Mouse (Mus musculus) heart, embryonic 10.5 days (tissue): Measurements from ENCODE around the gene St8sia4. TPM values are rescaled to one million over a fixed set of nuclear protein-coding genes. Genes with fewer than 3 reads are reported as not detected.
"Not testable (repeated sequence)": the region's sequence is repeated elsewhere in the genome, so short reads cannot be mapped to it uniquely, and the experiment has no call there.

ENCODE experiments used
- DNase-seq: peaks from one replicate; pipeline ENCODE4 v3.0.0-alpha.2; 2017; ENCODE audit warnings: low spot score
- H3K27ac ChIP-seq: fragments of 300-500 bp; sonication (generic); 2 replicates; pipeline ENCODE4 v1.5.1; 2016; ENCODE audit warnings: mild to moderate bottlenecking
- H3K27me3 ChIP-seq: fragments of 300-500 bp; sonication (generic); 2 replicates; pipeline ENCODE4 v1.6.1; 2016; ENCODE audit warnings: mild to moderate bottlenecking; ENCODE audit not compliant: poor library complexity, insufficient read depth, severe bottlenecking
- H3K36me3 ChIP-seq: fragments of 300-500 bp; sonication (generic); 2 replicates; pipeline ENCODE4 v1.6.1; 2016; ENCODE audit warnings: mild to moderate bottlenecking, moderate library complexity
- H3K4me1 ChIP-seq: fragments of 300-500 bp; sonication (generic); 2 replicates; pipeline ENCODE4 v1.6.1; 2016; ENCODE audit warnings: mild to moderate bottlenecking
- H3K4me3 ChIP-seq: fragments of 300-500 bp; sonication (generic); 2 replicates; pipeline ENCODE4 v1.5.1; 2016; ENCODE audit warnings: mild to moderate bottlenecking, moderate library complexity
- H3K9me3 ChIP-seq: fragments of 300-500 bp; sonication (generic); 2 replicates; pipeline ENCODE4 v1.6.1; 2016; ENCODE audit warnings: mild to moderate bottlenecking, moderate library complexity
- WGBS: fragments of 180-500 bp; shearing (Covaris S2); methylation state at CpG from one replicate; pipeline ENCODE4 v1.1.7; 2016; 5-methylcytosine and 5-hydroxymethylcytosine counted together
- polyA plus RNA-seq: library from polyadenylated mRNA; unstranded; fragments of >200 nt; fragmentation: Nextera tagmentation; extraction: Ambion mirVana; gene quantifications from 2 replicates; pipeline ENCODE4 v1.2.1, GENCODE M21; 2016

St8sia4 gene
- polyA plus RNA-seq, 1 experiment from 2014 or later = 2.1 TPM

GRCm38 (mm10) chr1:95582264-95582663 is 85.1 kb downstream of the St8sia4 start:
- no peaks in the 10 kb centered on the region for H3K9me3 ChIP-seq
- no peaks in the 10 kb centered on the region for H3K27me3 ChIP-seq
- H3K27ac ChIP-seq = no peak overlapping the region
- DNase-seq = no peak
- no peak overlapping the region for H3K4me3 ChIP-seq
- H3K4me1 ChIP-seq = no peaks in the 10 kb centered on the region
- no peaks in the 10 kb centered on the region for H3K36me3 ChIP-seq
- 56% methylated on average over 1 of the region's 1 CpGs for WGBS

GRCm38 (mm10) chr1:95572619-95573540 is 94.5 kb downstream of the St8sia4 start:
- Histone ChIP-seq H3K4me1 (no peaks in the 10 kb centered on the region), H3K9me3 (no peaks in the 10 kb centered on the region), H3K27ac (no peak overlapping the region), H3K4me3 (no peak overlapping the region), H3K36me3 (no peaks in the 10 kb centered on the region), H3K27me3 (no peaks in the 10 kb centered on the region)
- DNase-seq = no peak
- 86% methylated on average over 9 of the region's 9 CpGs for WGBS

- Histone ChIP-seq H3K27ac (no peak overlapping the region), H3K27me3 (no peaks in the 10 kb centered on the region), H3K4me3 (no peak overlapping the region), H3K9me3 (no peaks in the 10 kb centered on the region), H3K36me3 (no peaks in the 10 kb centered on the region), H3K4me1 (no peaks in the 10 kb centered on the region)
- DNase-seq = no peak
- 76% methylated on average over 1 of the region's 1 CpGs for WGBS
Observed at GRCm38 (mm10) chr1:95571106-95571505, 96.3 kb downstream of the St8sia4 start.

- not testable (repeated sequence) for H3K4me3 ChIP-seq, DNase-seq, H3K9me3 ChIP-seq, H3K27me3 ChIP-seq, H3K27ac ChIP-seq, H3K4me1 ChIP-seq, H3K36me3 ChIP-seq
Observed at GRCm38 (mm10) chr1:95554556-95554955, 112.8 kb downstream of the St8sia4 start.

- WGBS = 69% methylated on average over 3 of the region's 3 CpGs
- H3K9me3 ChIP-seq = no peaks in the 10 kb centered on the region
- H3K27ac ChIP-seq = no peak overlapping the region
- H3K36me3 ChIP-seq = no peaks in the 10 kb centered on the region
- no peak for DNase-seq
- H3K4me1 ChIP-seq = no peaks in the 10 kb centered on the region
- no peaks in the 10 kb centered on the region for H3K27me3 ChIP-seq
- H3K4me3 ChIP-seq = no peak overlapping the region
Observed at GRCm38 (mm10) chr1:95541460-95541859, 125.9 kb downstream of the St8sia4 start.
